Mouse (Mus musculus): ENCODE results near the gene Sap30l.

GRCm38 (mm10) chr11:57795086-57795485 lies 6.4 kb upstream of the Sap30l start:
- TF ChIP-seq CHD2 (IDR thresholded peaks at IDR 0.05; ENCODE audit: low read depth, low read length): no peak
- TF ChIP-seq MAFK (IDR thresholded peaks at IDR 0.05; ENCODE audit: insufficient read depth, low read depth, low read length): no peak
